Mouse (Mus musculus) spleen, adult 2 months (tissue): ENCODE results near the gene Cep131. TPM values are rescaled to one million over a fixed set of nuclear protein-coding genes. Genes with fewer than 3 reads are reported as not detected.

Source experiments
- DNase-seq, 2 experiments: peaks; one replicate each; pipeline versions ENCODE4 v3.0.0 to v3.0.0-alpha.2; 2012 to 2021; ENCODE audit warnings: low spot score in 2 of 2, low read depth in 1 of 2
- H3K27ac ChIP-seq: fragments of 200-500 bp; 2 replicates; pipeline ENCODE4 v1.5.1; 2012; ENCODE audit warnings: low read length, inconsistent platforms; ENCODE audit not compliant: insufficient read depth
- H3K27me3 ChIP-seq: fragments of 200-500 bp; 2 replicates; pipeline ENCODE4 v1.6.1; 2012; ENCODE audit warnings: mild to moderate bottlenecking, moderate library complexity, low read length, inconsistent platforms; ENCODE audit not compliant: control insufficient read depth, insufficient read depth
- H3K36me3 ChIP-seq: fragments of 200-500 bp; 2 replicates; pipeline ENCODE4 v1.6.1; 2012; ENCODE audit warnings: mild to moderate bottlenecking, low read length, inconsistent platforms; ENCODE audit not compliant: control insufficient read depth, insufficient read depth
- H3K4me1 ChIP-seq: fragments of 200-500 bp; 2 replicates; pipeline ENCODE4 v1.6.1; 2011; ENCODE audit warnings: inconsistent platforms; ENCODE audit not compliant: control insufficient read depth, insufficient read depth, insufficient read length
- H3K4me3 ChIP-seq: fragments of 200-500 bp; 2 replicates; pipeline ENCODE4 v1.5.1; 2011; ENCODE audit warnings: mild to moderate bottlenecking, inconsistent platforms; ENCODE audit not compliant: insufficient read depth, insufficient read length; ENCODE audit errors: extremely low read depth
- CTCF ChIP-seq: fragments of 200-500 bp; IDR thresholded peaks from 2 replicates; pipeline ENCODE4 v1.5.1; 2011; ENCODE audit warnings: mild to moderate bottlenecking, inconsistent platforms; ENCODE audit not compliant: insufficient read depth, insufficient read length, insufficient replicate concordance; ENCODE audit errors: extremely low read depth
- POLR2A ChIP-seq: fragments of 200-500 bp; IDR thresholded peaks from 2 replicates; pipeline ENCODE4 v1.6.1; 2011; ENCODE audit warnings: low read depth, low read length, inconsistent platforms
- WGBS: fragments of 180-500 bp; shearing (Covaris S2); methylation state at CpG from one replicate; pipeline ENCODE4 v1.1.7; 2018; 5-methylcytosine and 5-hydroxymethylcytosine counted together
- polyA plus RNA-seq: library from polyadenylated mRNA; depleted of rRNA; stranded (reverse); fragments of >200 nt; gene quantifications from 2 replicates; pipeline ENCODE4 v1.2.3, GENCODE M21; 2012

The Cep131 gene
- polyA plus RNA-seq, 1 experiment, result 4.5 TPM

DNA sequence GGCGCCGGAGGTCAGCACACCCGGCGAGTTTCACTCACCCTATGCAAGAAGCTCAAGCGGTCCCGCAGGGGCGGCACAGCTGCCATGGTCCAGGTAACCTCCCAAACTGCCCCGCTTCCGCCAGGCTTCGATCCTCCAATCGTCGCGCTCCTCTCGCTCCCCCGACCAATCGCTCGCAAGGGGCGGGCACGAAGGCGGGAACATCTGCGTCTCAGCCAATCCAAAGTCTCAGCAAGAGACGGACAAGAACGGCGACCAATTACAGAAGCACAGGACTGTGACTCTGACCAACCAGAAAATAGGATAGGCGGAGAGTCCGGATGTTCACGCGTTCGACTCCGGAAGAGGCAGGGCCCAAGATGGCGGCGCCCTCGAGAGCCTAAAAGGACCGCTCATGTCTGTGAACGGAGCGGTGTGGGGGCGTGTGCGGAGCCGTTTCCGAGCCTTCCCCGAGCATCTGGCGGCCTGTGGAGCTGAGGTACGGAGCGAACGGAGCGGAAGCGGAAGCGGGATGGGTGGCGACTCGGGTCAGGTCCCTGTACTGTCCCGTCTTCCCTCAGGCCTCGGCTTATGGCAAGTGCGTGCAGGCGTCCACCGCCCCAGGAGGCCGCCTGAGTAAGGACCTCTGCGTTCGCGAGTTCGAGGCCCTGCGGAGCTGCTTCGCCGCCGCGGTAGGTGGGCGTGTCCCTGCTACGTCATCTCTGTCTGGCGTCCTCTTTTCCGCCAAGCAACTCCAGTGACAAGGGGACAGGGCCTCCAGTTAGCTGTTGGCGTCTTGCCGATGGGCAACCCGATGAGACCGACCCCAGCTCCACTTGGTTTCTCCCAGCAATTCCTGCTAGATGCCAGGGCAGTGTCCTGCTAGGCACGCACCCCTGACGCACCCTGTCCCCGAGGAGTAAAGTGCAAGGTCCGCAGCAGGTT, 12.2 kb upstream of the Cep131 start, which contains the start of the genes Tepsin and Ndufaf8:
Tepsin (minus strand) TSS at position 144 of the 924 bp plus-strand sequence.
Ndufaf8 (plus strand) TSS at position 341 of the 924 bp plus-strand sequence.
- no peaks in the 10 kb centered on the region for H3K27me3 ChIP-seq
- H3K4me1 ChIP-seq, result peaks cover 14% of the 10 kb centered on the region; the same call in 1 of the 2 replicates
- under 1% methylated on average over 77 of the region's 77 CpGs for WGBS
- TF ChIP-seq POLR2A (peak; percentile 79), CTCF (no peak)
- peak within 1 kb of the TSS; percentile 73 for H3K27ac ChIP-seq
- peaks cover 15% of the 10 kb centered on the region for H3K36me3 ChIP-seq
- DNase-seq, result peak; percentile 92 to 97
- H3K4me3 ChIP-seq, result peak within 1 kb of the TSS; percentile 87

DNA sequence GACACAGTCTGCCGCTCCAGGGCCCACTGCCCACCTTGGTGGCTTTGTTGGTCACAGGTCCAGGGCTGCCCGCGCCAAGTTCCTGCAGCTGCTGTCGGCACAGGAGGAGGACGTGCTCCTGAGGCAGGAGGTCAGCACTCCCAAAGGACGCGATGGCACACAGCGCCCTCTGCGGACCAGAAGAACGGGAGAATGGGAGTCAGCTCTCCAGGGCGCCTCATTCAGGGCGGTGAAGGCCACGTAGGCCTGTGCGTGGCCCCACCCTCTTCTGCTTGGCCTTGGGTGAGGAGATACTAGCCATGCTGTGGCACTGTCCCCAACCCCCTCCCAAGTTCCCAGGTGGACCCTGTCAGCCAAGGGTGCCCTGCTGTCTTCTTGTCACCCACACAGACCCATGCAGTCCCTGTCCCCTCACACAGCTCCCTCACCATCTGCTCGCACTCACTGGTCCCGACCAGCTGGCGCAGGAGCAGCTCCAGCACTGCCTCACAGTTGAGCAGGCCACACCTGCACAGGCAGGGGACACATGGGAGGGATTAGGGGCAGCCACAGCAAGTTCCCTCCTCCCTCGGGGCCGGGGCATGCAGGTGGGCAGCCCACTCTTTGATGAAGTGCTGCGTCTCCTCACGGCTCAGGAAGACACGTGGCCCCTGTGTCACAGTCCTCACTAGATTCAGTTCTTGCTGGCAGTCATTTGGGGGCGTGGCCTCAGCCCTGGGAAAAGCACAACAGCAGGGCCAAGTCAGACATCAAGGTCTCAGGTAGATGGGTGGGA, 6.4 kb upstream of the Cep131 start:
- peaks cover 40% of the 10 kb centered on the region for H3K36me3 ChIP-seq
- peaks cover 6% of the 10 kb centered on the region; the same call in 1 of the 2 replicates for H3K4me1 ChIP-seq
- DNase-seq, result no peak
- TF ChIP-seq CTCF (no peak), POLR2A (no peak)
- H3K4me3 ChIP-seq, result no peak overlapping the region
- whole genome bisulfite sequencing, result 78% methylated on average over 23 of the region's 23 CpGs
- no peak overlapping the region for H3K27ac ChIP-seq
- H3K27me3 ChIP-seq, result no peaks in the 10 kb centered on the region

DNA sequence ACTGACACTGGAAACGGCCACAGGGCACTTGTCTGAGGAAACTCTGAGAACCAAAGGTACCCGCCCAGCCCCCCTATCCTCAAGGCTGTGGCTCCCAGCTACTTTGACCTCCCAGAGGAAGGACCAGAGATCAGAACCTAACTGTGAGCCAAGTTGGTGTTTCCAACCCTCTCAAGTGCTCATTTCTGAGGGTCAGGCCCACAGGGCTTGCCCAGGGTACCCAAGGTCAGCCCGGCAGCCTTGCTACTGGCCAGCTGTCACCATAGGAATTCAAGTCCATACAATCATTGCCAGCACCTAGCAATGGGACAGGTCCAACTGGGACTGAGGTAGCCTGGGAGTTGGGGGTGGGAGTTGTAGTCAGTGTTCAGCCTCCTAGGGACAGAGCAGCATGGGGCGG, 4.0 kb upstream of the Cep131 start:
- DNase-seq, result no peak
- 92% methylated on average over 4 of the region's 4 CpGs for WGBS
- Histone ChIP-seq H3K27ac (no peak overlapping the region), H3K4me3 (no peak overlapping the region), H3K4me1 (peaks cover 9% of the 10 kb centered on the region; the same call in 1 of the 2 replicates), H3K27me3 (no peaks in the 10 kb centered on the region), H3K36me3 (peaks cover 40% of the 10 kb centered on the region)
- no peak for TF ChIP-seq CTCF
- TF ChIP-seq POLR2A, result no peak

DNA sequence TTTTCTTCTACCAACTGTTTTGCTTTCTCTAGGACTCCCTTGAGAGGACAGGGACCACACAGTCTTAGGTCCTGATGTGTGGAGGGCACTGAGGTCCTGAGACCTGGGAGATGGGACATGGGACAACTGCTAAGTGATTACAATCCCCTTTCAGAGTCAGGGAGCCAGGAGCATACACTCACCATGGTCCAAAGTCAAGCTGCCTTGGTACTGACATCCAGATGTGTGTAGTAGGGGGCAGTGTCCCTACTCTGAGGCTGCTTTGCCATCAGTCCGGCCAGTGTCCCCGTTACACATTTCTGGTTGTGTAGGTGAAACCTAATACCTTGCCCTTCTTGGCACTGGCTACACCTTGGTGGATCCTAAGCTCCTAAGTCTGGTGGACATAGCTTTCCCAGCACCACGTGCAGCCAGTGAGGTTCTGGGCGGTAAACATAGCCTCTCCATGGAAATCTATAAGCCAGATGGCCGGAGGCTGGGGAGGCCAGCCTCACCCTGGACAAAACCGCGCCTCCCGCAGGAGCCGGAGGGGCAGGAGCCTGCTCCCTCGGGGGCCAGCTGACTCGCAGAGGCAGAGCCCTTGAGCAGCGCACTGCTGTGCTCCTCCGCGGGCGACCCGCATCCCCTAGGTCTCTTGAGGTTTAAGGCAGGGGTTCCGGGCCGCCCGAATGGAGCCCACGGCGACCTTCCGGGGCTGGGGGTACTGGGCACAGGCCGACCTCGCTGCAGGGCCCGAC, 568 bp downstream of the Cep131 start:
- no peaks in the 10 kb centered on the region; the same call in 1 of the 2 replicates for H3K36me3 ChIP-seq
- peaks cover 9% of the 10 kb centered on the region; the same call in 1 of the 2 replicates for H3K4me1 ChIP-seq
- peak in 1 of 2 experiments; percentile 13 for DNase-seq
- WGBS, result 1% methylated on average over 25 of the region's 25 CpGs
- H3K27ac ChIP-seq, result 0 out of 2 replicates have a peak overlapping the region, but pooled peaks have one; percentile 3
- H3K4me3 ChIP-seq, result peak overlapping the region; percentile 90
- TF ChIP-seq CTCF (no peak), POLR2A (no peak)
- no peaks in the 10 kb centered on the region for H3K27me3 ChIP-seq

DNA sequence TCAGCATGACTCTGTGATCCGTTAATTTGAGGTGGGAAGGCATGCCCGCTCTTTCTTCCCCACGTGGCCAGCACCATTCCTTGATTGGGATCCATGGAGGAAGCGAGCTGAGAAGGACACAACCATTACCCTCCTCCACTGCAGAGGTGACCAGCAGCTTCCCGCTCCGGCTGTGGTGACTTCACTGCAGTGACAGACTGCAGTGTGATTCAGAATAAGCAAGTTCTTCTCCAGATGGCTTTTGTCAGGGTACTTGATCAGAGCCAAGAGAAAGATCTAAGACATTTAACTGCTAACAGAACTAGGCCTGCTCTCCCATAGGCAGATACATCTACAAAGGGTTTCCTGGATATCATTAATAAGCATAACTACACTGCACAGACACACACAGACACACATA, 6.3 kb downstream of the Cep131 start:
- Histone ChIP-seq H3K27ac (no peak overlapping the region), H3K4me1 (no peaks in the 10 kb centered on the region), H3K27me3 (no peaks in the 10 kb centered on the region), H3K4me3 (no peak overlapping the region), H3K36me3 (peaks cover 4% of the 10 kb centered on the region; the same call in 1 of the 2 replicates)
- no peak for DNase-seq
- 94% methylated on average over 6 of the region's 6 CpGs for WGBS
- no peak for TF ChIP-seq CTCF
- no peak for TF ChIP-seq POLR2A

DNA sequence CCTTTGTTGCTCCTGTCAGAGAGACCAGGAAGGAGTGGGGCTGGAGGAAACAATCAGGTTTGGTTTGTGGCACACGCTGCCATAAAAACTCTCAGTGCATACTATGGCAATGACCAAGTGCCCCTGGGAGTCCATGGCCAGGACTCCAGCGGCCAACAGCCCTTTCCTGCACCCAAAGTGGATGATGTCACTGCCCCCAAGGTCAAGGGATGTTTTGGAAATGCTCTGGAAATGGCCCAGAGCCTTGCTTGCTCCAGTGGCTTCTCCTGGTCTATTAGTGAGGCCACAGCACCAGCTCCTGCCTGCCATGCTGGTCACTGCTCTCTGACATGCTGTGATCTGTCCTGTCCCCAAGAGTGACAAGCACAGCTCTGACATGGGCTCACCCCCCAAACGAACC, 10.4 kb downstream of the Cep131 start:
- WGBS, result 79% methylated on average over 3 of the region's 3 CpGs
- Histone ChIP-seq H3K27me3 (no peaks in the 10 kb centered on the region), H3K36me3 (peaks cover 6% of the 10 kb centered on the region), H3K4me1 (no peaks in the 10 kb centered on the region), H3K27ac (no peak overlapping the region), H3K4me3 (no peak overlapping the region)
- DNase-seq, result no peak
- TF ChIP-seq POLR2A (no peak), CTCF (no peak)
